Mouse (Mus musculus): ENCODE results near the gene Usp36.

The Usp36 gene

GRCm38 (mm10) chr11:118298810-118299209, 8.8 kb upstream of the Usp36 start:
- DNase-seq (ENCODE audit: low spot score in 2 of 2): no peak

- DNase-seq (ENCODE audit: low spot score in 2 of 2): no peak
Observed at GRCm38 (mm10) chr11:118297967-118298366, 7.9 kb upstream of the Usp36 start.

- DNase-seq (ENCODE audit: low spot score in 2 of 2): no peak
Observed at GRCm38 (mm10) chr11:118295026-118295425, 5.0 kb upstream of the Usp36 start.

- no peak for DNase-seq (ENCODE audit: low spot score in 2 of 2)
Observed at GRCm38 (mm10) chr11:118292671-118293070, 2.6 kb upstream of the Usp36 start.

GRCm38 (mm10) chr11:118289562-118289961, 482 bp downstream of the Usp36 start:
- DNase-seq (ENCODE audit: low spot score in 2 of 2): no peak

GRCm38 (mm10) chr11:118289037-118289511, 970 bp downstream of the Usp36 start:
- peak in 1 of 2 experiments; percentile 19 for DNase-seq (ENCODE audit: low spot score in 2 of 2)

GRCm38 (mm10) chr11:118287573-118287972, 2.5 kb downstream of the Usp36 start:
- no peak for DNase-seq (ENCODE audit: low spot score in 2 of 2)

GRCm38 (mm10) chr11:118286434-118286833, 3.6 kb downstream of the Usp36 start:
- DNase-seq (ENCODE audit: low spot score in 2 of 2): no peak

GRCm38 (mm10) chr11:118285791-118286190, 4.3 kb downstream of the Usp36 start:
- no peak for DNase-seq (ENCODE audit: low spot score in 2 of 2)

GRCm38 (mm10) chr11:118280218-118280617, 9.8 kb downstream of the Usp36 start:
- no peak for DNase-seq (ENCODE audit: low spot score in 2 of 2)

- peak; percentile 17 to 24 for DNase-seq (ENCODE audit: low spot score in 2 of 2)
Observed at GRCm38 (mm10) chr11:118276328-118276727, 13.7 kb downstream of the Usp36 start.

GRCm38 (mm10) chr11:118275092-118275491, 15.0 kb downstream of the Usp36 start:
- no peak for DNase-seq (ENCODE audit: low spot score in 2 of 2)

- peak in 1 of 2 experiments; percentile 28 for DNase-seq (ENCODE audit: low spot score in 2 of 2)
Observed at GRCm38 (mm10) chr11:118269827-118270226, 20.2 kb downstream of the Usp36 start.

- no peak for DNase-seq (ENCODE audit: low spot score in 2 of 2)
Observed at GRCm38 (mm10) chr11:118266666-118267046, 23.4 kb downstream of the Usp36 start.

GRCm38 (mm10) chr11:118266044-118266665, 23.9 kb downstream of the Usp36 start:
- DNase-seq (ENCODE audit: low spot score in 2 of 2): no peak

GRCm38 (mm10) chr11:118265621-118266020, 24.4 kb downstream of the Usp36 start:
- no peak for DNase-seq (ENCODE audit: low spot score in 2 of 2)

GRCm38 (mm10) chr11:118263146-118263545, 26.9 kb downstream of the Usp36 start:
- DNase-seq (ENCODE audit: low spot score in 2 of 2): peak in 1 of 2 experiments; percentile 23

GRCm38 (mm10) chr11:118260081-118260480, 30.0 kb downstream of the Usp36 start:
- no peak for DNase-seq (ENCODE audit: low spot score in 2 of 2)

GRCm38 (mm10) chr11:118259580-118259979, 30.5 kb downstream of the Usp36 start:
- no peak for DNase-seq (ENCODE audit: low spot score in 2 of 2)

GRCm38 (mm10) chr11:118256371-118256770, 33.7 kb downstream of the Usp36 start:
- DNase-seq (ENCODE audit: low spot score in 2 of 2): no peak

GRCm38 (mm10) chr11:118254159-118254951, 35.7 kb downstream of the Usp36 start:
- peak; percentile 47 to 55 for DNase-seq (ENCODE audit: low spot score in 2 of 2)

- peak in 1 of 2 experiments; percentile 33 for DNase-seq (ENCODE audit: low spot score in 2 of 2)
Observed at GRCm38 (mm10) chr11:118253447-118254158, 36.4 kb downstream of the Usp36 start.

Measured in frontal cortex, postnatal 36 days (tissue).